Mouse (Mus musculus) neural tube, embryonic 14.5 days (tissue): ENCODE results near the gene Osbpl8. TPM values are rescaled to one million over a fixed set of nuclear protein-coding genes. Genes with fewer than 3 reads are reported as not detected.
A peak's percentile ranks its signal among the peaks of the same experiment; 100 is the strongest.

ENCODE experiments used
- ATAC-seq: fragments of 200-750 bp; cut with Nextera tagmentation; 2 replicates; pipeline ENCODE4 v1.8.0; 2017; ENCODE audit warnings: low read depth, mild to moderate bottlenecking, moderate TSS enrichment, moderate library complexity
- H3K27ac ChIP-seq: fragments of 300-500 bp; sonication (generic); 2 replicates; pipeline ENCODE4 v1.5.1; 2014; ENCODE audit warnings: low read depth, mild to moderate bottlenecking, control low read depth, low read length, moderate library complexity, mixed read lengths
- H3K27me3 ChIP-seq: fragments of 300-500 bp; sonication (generic); 2 replicates; pipeline ENCODE4 v1.6.1; 2014; ENCODE audit warnings: low read length; ENCODE audit not compliant: control insufficient read depth, insufficient read depth
- H3K36me3 ChIP-seq: fragments of 300-500 bp; sonication (generic); 2 replicates; pipeline ENCODE4 v1.6.1; 2014; ENCODE audit warnings: low read length, mixed read lengths; ENCODE audit not compliant: control insufficient read depth, insufficient read depth
- H3K4me1 ChIP-seq: fragments of 300-500 bp; sonication (generic); 2 replicates; pipeline ENCODE4 v1.6.1; 2014; ENCODE audit warnings: low read length; ENCODE audit not compliant: control insufficient read depth, insufficient read depth
- H3K4me2 ChIP-seq: fragments of 300-500 bp; sonication (generic); 2 replicates; pipeline ENCODE4 v1.6.1; 2014; ENCODE audit warnings: mild to moderate bottlenecking, low read depth, low read length, control low read depth
- H3K4me3 ChIP-seq: fragments of 300-500 bp; sonication (generic); 2 replicates; pipeline ENCODE4 v1.5.1; 2014; ENCODE audit warnings: low read depth, low read length, control low read depth, mixed read lengths
- H3K9ac ChIP-seq: fragments of 300-500 bp; sonication (generic); replicated peaks from 2 replicates; pipeline ENCODE4 v1.6.1; 2014; ENCODE audit warnings: low read depth, mild to moderate bottlenecking, control low read depth, low read length, mixed read lengths
- H3K9me3 ChIP-seq: fragments of 300-500 bp; sonication (generic); 2 replicates; pipeline ENCODE4 v1.6.1; 2016; ENCODE audit warnings: low read length; ENCODE audit not compliant: control insufficient read depth
- WGBS: fragments of 180-500 bp; shearing (Covaris S2); extraction: QIAGEN DNeasy Blood & Tissue Kit; methylation state at CpG from one replicate; pipeline ENCODE4 v1.1.7; 2014; 5-methylcytosine and 5-hydroxymethylcytosine counted together
- polyA plus RNA-seq: library from polyadenylated mRNA; unstranded; fragments of >200 nt; fragmentation: Nextera tagmentation; extraction: Ambion mirVana; gene quantifications from 2 replicates; pipeline ENCODE4 v1.2.1, GENCODE M21; 2014

Osbpl8 gene
- 24.0 and 29.5 TPM in 2 replicates for polyA plus RNA-seq

DNA sequence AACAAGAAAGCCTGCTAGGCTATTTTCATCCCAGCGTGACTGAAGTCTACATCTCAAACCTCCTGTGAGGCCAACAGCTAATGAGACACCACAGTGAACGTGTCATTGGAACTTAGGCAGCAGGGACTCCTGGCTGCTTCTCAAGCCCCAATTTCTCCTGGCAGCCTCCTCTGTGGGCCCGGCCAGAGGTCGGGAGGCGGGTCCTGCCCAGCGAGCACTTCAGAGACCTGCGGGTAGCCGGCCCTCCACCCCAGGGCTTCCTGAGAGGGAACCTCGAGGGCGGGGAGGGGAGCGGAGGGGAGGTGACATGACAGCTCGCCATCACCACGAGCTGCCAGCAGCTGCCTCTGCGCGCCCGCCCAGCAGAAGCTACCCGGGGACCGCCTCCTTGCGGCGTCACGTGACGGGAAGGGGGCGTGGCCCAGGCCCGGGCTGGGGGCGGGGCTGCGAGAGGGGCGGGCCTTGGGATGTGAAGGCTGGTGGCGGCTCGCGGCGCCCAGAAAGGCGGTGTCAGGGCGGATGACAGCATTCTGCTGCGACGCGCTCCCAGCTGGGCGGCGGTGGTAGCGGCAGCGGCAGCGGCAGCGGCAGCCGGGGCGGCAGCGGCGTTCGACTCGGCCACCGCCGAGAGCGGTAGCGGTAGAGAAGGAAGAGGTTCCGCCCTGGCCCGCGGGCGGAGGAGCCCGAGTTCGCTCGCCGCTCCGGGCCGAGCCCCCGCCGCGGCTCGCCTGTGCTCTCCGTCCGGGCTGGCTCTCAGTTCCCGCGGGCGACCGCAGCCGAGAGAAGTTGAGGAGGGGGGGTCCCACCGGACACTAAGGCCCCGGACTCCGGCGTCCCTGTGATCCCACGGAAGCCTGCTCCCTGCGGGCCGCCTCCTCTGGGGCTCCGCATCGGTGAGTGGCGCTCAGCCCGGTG, at the start of gene Osbpl8:
Gene Osbpl8, plus strand, starts transcription at position 449 of the 915 bp plus-strand sequence.
- H3K27me3 ChIP-seq, result no peaks in the 10 kb centered on the region
- H3K27ac ChIP-seq, result peak within 1 kb of the TSS; percentile 93
- 0% methylated on average over 43 of the region's 84 CpGs for WGBS
- peaks cover 14% of the 10 kb centered on the region for H3K4me1 ChIP-seq
- peak within 1 kb of the TSS; percentile 69 for H3K4me2 ChIP-seq
- no peaks in the 10 kb centered on the region for H3K9me3 ChIP-seq
- H3K4me3 ChIP-seq, result peak within 1 kb of the TSS; percentile 97
- ATAC-seq, result peak; percentile 94
- peak within 1 kb of the TSS; percentile 89 for H3K9ac ChIP-seq
- H3K36me3 ChIP-seq, result no peaks in the 10 kb centered on the region

DNA sequence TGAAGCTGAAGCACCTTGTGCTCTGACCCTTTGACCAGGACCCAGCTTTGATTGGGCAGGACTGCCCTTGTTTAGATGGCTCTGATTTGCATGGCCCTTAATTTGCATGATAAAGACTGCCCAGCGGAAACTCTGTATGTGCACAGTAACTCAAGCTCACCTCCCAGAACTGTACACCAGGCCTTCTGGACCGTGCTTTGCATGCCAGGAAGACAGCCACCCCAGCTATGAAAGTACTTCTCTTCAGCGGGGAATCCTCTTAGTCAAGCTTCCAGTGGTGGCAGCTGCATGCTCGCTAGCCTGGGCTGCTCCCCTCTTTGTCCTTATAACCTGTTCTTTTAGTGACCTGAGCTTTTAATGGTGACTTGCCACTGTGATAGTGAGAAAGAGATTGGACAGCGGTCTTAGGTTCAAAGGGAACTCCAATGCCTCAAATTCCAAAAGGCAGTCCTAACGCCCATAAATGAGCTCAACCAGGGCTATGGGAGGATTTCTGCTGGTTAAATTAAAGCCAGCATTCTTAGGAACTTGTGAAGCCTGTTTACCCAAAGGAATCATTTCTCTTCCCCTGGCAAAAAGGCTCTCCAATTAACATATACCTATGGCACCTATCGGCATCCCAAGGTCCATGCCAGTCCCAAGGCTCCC, 47.2 kb upstream of the Osbpl8 start:
- H3K36me3 ChIP-seq, result no peaks in the 10 kb centered on the region
- no peak overlapping the region for H3K9ac ChIP-seq
- no peak overlapping the region for H3K27ac ChIP-seq
- H3K4me1 ChIP-seq, result no peaks in the 10 kb centered on the region
- WGBS, result 41% methylated on average over 7 of the region's 7 CpGs
- H3K4me3 ChIP-seq, result no peak overlapping the region
- no peak overlapping the region for H3K4me2 ChIP-seq
- no peaks in the 10 kb centered on the region for H3K9me3 ChIP-seq
- no peaks in the 10 kb centered on the region for H3K27me3 ChIP-seq
- ATAC-seq, result no peak

DNA sequence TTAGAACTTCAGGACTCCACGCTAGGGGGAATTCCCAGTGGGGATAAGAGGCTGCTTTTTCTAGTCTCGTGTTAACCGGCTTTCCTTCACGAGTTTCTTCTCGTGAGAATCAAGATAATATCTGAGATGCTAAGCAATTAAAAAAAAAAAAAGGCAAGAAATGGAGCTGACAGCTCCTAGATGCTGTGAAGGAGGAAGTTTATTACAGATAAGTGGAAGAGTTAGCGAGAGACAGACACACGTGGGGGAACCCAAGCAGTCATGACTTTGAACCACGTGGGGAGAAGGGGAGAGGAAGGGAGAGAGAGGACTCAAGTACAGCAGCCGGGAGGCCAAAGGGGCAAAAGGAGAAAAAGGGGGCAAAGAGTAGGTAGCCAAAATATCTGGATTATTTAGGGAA, 46.3 kb upstream of the Osbpl8 start:
- Histone ChIP-seq H3K4me3 (no peak overlapping the region), H3K36me3 (no peaks in the 10 kb centered on the region), H3K4me2 (no peak overlapping the region), H3K4me1 (no peaks in the 10 kb centered on the region), H3K9me3 (no peaks in the 10 kb centered on the region), H3K27me3 (no peaks in the 10 kb centered on the region), H3K27ac (no peak overlapping the region), H3K9ac (no peak overlapping the region)
- no peak for ATAC-seq
- 88% methylated on average over 9 of the region's 9 CpGs for WGBS

DNA sequence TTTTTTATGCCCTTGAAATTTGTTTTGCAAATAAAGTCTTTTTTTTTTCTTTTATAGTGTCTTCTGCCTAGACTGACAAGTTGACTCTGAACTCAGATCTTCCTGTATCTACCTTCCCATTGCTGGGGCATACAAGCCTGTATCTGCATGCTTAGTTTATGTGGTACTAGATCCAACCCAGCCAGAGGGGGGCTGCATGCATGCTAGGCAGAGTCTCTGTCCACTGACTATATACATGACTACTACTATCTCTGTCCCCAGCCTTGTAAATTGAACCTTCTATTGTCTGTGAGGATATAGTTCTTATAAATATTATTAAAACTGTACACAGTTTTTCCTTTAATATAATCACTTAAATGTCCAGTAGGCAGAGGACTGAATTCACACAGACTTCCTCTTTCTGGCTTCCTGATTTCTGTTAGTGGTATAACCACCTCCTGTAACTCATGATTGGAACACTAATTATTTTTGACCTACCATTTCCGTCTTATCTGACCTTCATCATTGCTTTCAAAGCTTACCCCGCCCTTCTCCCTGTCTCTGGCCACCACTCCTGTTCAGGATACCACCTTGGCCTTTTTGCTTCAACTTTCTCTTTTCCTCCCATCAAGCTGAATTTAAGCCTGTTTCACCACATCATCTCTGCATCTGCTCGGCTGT, 45.4 kb upstream of the Osbpl8 start:
- no peak overlapping the region for H3K27ac ChIP-seq
- H3K4me1 ChIP-seq, result no peaks in the 10 kb centered on the region
- WGBS, result 78% methylated on average over 3 of the region's 3 CpGs
- ATAC-seq, result no peak
- no peak overlapping the region for H3K4me3 ChIP-seq
- no peaks in the 10 kb centered on the region for H3K36me3 ChIP-seq
- no peaks in the 10 kb centered on the region for H3K9me3 ChIP-seq
- no peak overlapping the region for H3K4me2 ChIP-seq
- H3K9ac ChIP-seq, result no peak overlapping the region
- no peaks in the 10 kb centered on the region for H3K27me3 ChIP-seq

DNA sequence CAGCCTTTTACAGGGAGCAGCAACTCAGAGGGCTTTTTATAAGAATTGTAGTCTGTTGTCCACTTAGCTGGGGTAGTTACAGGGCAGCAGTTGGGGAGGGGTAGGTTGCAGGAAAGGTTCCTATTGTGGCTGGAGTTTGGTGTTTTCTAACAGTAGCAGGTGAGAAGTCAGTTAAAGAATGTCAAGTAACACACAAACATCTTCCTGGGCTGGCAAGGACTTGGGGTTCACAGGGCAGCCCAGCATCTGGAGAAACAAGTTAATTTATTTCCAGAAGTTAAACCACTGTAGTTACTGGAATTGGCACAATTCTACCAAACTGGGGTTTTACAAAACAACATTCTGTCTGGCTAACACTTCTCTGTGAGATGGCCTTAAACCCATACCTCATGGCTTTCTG, 44.8 kb upstream of the Osbpl8 start:
- Histone ChIP-seq H3K4me3 (no peak overlapping the region), H3K4me1 (no peaks in the 10 kb centered on the region), H3K27ac (no peak overlapping the region), H3K9ac (no peak overlapping the region), H3K9me3 (no peaks in the 10 kb centered on the region), H3K4me2 (no peak overlapping the region), H3K36me3 (no peaks in the 10 kb centered on the region), H3K27me3 (no peaks in the 10 kb centered on the region)
- no peak for ATAC-seq

DNA sequence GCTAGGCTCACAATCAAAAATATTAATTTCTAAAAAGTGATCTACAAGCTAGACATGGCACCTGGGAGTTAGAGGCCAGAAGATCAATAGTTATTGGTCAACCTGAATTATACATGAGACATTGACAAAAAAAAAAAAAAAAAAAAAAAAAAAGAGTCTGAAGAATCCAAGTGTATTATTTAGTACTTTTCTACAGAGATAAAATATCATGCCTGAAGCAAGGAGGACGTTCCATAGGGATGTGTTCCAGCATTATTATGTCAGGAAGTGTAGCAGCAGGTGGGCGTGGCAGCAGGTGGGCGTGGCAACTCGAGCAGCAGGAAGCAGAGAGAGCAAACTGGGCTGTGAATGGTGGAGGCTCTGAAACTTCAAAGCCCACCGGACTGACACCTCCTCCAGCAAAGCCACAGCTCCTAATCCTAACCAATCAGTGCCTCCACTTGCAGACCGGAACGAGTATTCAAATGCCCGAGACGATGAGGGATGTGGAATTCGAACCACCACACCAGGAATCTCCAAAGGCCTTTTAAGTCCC, 41.6 kb upstream of the Osbpl8 start:
- H3K4me3 ChIP-seq, result no peak overlapping the region
- H3K36me3 ChIP-seq, result no peaks in the 10 kb centered on the region
- H3K4me2 ChIP-seq, result no peak overlapping the region
- no peaks in the 10 kb centered on the region for H3K9me3 ChIP-seq
- ATAC-seq, result no peak
- no peaks in the 10 kb centered on the region for H3K4me1 ChIP-seq
- H3K27me3 ChIP-seq, result no peaks in the 10 kb centered on the region
- no peak overlapping the region for H3K9ac ChIP-seq
- H3K27ac ChIP-seq, result no peak overlapping the region
- 74% methylated on average over 10 of the region's 10 CpGs for WGBS

DNA sequence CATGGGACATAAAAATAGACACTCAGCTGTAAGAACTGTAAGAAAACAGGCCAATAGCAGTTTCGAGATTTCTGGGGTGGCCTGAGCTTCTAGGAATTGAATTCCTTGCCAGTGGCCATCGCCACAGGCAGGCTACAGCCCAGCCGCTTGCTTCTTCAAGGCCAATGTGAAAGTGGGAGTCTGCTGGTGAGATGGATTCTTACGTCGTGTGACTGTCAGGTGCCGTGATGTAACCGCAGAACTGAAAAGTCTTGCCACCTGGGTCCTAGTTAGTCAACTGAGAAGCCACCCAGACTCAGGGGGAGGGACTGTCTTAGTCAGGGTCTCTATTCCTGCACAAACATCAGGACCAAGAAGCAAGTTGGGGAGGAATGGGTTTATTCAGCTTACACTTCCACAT, 40.4 kb upstream of the Osbpl8 start:
- Histone ChIP-seq H3K36me3 (no peaks in the 10 kb centered on the region), H3K9me3 (no peaks in the 10 kb centered on the region), H3K4me3 (no peak overlapping the region), H3K27me3 (no peaks in the 10 kb centered on the region), H3K27ac (no peak overlapping the region), H3K9ac (no peak overlapping the region), H3K4me2 (no peak overlapping the region), H3K4me1 (no peaks in the 10 kb centered on the region)
- 89% methylated on average over 7 of the region's 7 CpGs for WGBS
- ATAC-seq, result no peak

DNA sequence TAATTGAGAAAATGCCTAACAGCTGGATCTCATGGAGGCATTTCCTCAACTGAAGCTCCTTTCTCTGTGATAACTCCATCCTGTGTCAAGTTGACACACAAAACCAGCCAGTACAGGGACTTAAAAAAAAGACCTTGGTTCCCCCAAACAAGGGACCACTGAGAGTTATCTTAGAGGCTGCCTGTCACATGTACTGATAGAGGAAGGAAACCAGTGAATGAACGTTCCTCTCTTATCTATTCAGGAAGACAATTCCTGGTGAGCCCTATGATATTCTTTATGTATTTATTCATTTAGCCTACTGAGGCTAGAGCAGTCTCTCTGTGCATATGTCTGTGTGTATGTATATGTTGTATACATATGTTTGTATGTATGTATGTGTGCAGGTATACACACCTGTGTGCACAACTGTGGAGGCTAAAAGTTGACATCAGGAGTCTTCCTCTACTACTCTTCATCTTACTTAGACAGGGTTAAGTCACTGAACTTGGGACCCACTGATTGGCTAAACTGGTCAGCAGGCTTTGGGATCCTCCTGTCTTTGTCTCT, 39.7 kb upstream of the Osbpl8 start:
- Histone ChIP-seq H3K9ac (no peak overlapping the region), H3K36me3 (no peaks in the 10 kb centered on the region), H3K27ac (no peak overlapping the region), H3K4me3 (no peak overlapping the region), H3K4me1 (no peaks in the 10 kb centered on the region), H3K4me2 (no peak overlapping the region), H3K9me3 (no peaks in the 10 kb centered on the region), H3K27me3 (no peaks in the 10 kb centered on the region)
- ATAC-seq, result no peak
- 77% methylated on average over 1 of the region's 1 CpGs for WGBS
